Mouse (Mus musculus): ENCODE measurements at regions not wholly inside any gene's neighbourhood (a gene's known extent, or its start where the extent isn't known, plus 50 kb on each side); places are given as distances from the start of the nearest gene placed in this dataset.

DNA sequence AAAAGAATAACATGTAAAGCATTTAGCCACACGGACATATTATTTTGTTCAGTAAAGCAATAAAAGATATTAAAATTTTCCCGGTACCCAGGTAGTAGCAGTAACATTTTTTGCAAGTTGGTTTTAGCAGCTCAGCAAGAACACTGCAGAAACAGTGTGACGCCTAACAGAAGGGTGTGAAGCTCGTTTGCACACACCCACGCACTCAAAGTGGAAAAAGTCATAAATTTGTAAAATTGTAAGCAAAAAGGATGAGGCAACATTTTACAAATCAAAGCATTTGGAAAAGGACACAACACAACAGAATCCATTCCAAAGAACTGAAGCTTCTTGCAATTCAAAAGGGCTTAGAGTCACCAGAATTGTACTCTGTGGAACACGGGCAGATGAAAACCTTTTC lies 1053.6 kb upstream of the Celf2 start:
- no peak for DNase-seq (ENCODE audit: inconsistent age in 2 of 2, low spot score in 1 of 2)

DNA sequence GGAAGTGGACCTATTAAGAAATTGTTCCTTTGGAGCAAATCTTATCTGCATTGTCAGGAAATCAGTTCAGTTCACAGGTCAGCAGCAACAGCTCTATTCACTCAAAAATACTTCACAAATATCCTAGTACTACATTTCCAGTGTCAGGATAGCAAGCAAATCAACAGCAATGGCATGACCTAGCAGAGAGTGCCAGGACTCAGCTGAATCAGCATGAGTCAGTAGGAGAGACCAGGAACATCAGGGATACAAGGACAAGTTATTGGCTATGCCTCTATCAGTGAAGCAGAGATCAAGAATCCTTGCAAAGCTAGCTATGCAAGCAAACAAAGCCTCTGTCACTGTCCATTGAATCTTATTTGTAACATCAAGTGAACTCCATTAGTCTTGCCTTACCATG lies 1036.8 kb upstream of the Celf2 start:
- peak; percentile 57 to 68 for DNase-seq (ENCODE audit: inconsistent age in 2 of 2, low spot score in 1 of 2)

DNA sequence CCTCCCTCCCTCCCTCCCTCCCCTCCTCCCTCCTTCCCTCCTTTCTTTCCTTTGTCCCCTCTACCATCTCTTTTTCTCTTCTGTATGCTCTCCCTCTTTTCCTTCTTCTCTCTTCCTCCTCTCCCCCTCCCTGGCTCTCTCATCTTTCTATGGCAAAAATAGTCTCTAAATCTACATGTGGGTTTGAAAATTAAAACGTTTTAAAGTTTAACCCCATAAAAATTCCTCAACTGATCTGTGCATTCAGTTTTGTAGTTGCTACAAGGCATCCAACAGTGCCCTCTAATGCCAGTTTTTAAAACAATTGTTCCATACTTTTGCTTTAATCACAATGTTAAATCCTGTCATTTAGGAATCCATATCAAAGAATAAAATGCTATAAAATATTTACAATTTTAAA lies 1027.5 kb upstream of the Celf2 start:
- DNase-seq (ENCODE audit: inconsistent age in 2 of 2, low spot score in 1 of 2): no peak

- no peak for DNase-seq (ENCODE audit: inconsistent age in 2 of 2, low spot score in 1 of 2)
Observed at GRCm38 (mm10) chr2:8498466-8498865, 989.1 kb upstream of the Celf2 start.

GRCm38 (mm10) chr2:8477827-8478528 lies 968.6 kb upstream of the Celf2 start:
- no peak for DNase-seq (ENCODE audit: inconsistent age in 2 of 2, low spot score in 1 of 2)

DNA sequence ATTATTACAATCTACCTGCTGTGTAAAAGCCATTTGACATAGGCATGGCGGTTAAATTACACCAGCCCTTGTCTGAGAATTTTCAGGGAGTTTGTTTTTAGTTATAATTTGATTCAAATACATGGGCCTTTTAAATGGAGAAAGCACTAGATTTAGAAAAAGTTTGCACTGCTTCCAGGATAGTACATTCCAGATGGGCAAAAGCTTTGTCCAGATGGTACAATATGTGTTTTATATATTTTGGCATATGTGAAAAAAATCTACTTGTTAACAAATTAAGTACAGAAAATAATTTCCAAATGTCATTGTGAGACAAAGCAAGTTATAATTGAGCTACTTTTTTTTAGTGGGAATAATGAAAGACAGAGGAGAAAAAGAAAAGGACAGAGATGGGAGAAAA lies 961.2 kb upstream of the Celf2 start:
- no peak for DNase-seq (ENCODE audit: inconsistent age in 2 of 2, low spot score in 1 of 2)

DNA sequence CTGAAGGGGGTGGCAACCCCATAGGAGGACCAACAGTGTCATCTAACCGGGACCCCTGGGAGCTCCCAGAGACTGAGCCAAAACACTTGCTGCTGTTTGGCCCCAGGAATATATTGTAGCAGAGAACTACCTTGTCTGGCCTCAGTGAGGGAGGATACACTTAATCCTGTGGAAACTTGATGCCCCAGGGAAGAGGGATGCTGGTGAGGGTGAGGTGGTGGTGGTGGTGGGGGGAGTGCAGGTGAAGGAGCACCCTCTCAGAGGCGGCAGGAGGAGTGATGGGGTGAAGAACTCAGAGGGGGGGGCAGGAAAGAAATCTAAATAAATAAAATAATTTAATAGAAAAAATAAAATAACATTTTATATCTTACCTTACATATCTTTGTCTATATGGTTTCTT lies 959.6 kb upstream of the Celf2 start:
- DNase-seq (ENCODE audit: inconsistent age in 2 of 2, low spot score in 1 of 2): no peak

- DNase-seq (ENCODE audit: inconsistent age in 2 of 2, low spot score in 1 of 2): no peak
Observed at GRCm38 (mm10) chr2:8468351-8468750, 959.0 kb upstream of the Celf2 start.

DNA sequence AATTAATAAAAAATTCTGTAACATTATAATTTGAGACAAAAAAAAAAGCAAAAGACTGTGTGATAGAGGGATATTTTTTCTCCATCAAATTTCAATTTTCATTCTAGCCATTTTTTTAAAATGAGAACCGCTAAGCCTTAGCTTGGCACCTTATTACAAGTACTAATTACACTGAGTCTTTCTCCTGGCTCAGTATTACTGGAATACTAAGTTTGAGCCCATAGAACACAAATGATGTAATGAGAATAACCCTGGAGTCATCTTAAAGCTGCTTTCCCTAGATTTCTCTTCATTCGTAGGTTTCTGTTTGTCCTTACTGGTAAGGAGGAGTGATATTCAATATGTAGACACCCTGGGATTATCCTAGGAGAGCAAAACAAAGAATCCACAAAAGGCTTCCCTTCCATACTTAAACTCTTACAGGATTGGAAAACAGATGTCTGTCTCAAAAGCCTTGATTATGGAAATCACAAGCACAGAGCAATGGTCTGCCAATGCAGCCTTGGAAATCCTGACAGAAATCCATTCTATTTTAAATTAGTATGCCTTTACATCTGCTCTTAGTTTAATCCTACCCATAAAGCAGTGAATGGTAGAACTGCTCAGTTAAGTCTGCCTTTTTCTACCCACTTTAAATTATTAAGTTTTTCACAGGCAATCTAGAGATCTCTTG lies 958.3 kb upstream of the Celf2 start:
- DNase-seq (ENCODE audit: inconsistent age in 2 of 2, low spot score in 1 of 2): no peak

DNA sequence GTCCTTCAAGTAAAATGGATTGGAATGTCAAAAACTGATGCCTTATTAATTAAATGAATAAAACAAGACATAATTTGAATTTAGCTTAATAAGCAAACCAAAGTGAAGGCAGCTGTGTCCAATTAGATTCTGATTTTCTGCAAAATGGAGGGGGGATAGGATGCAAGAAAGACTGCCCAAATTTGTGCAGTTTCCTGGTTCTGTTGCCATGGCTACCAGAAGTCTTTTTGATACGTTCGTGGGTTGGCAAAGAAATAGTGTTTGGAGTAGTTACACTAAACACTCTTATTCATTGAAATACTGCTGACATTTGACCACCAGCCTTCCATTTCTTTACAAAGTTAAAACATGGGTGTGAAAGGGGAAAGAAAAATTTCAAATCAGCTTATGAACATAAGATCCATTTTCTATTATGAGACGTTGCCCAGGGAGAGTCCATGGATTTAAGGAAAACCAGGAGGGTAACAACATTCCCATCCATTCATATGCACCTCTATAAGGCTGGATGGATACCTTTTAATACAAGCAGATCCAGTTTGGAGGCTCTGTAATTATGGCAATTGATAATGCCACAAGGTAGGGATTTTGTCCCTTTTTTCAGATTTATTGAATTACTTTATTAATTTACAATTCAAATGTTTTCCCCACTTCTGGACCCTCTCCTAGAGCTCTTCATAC lies 943.3 kb upstream of the Celf2 start:
- DNase-seq (ENCODE audit: inconsistent age in 2 of 2, low spot score in 1 of 2): no peak

DNA sequence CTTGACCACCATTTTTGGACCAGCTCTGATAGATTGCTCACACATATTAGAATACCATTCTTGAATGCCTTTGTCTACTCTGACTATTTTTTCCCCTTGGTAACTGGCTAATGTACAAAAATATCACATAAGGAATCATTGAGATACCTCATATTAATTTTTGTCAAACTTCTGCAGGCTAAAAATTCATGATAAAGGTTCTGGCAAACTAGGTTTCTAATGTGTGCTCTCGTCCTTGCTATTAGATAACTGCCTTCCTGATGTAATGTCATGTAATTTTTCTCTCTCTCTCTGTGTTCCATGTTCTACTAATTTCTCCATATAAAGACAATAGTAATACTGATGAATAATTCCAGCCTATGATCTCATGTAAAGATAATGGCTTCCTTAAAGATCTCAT lies 931.9 kb upstream of the Celf2 start:
- no peak for DNase-seq (ENCODE audit: inconsistent age in 2 of 2, low spot score in 1 of 2)

GRCm38 (mm10) chr2:8429652-8430343 lies 920.4 kb upstream of the Celf2 start:
- no peak for DNase-seq (ENCODE audit: inconsistent age in 2 of 2, low spot score in 1 of 2)

DNA sequence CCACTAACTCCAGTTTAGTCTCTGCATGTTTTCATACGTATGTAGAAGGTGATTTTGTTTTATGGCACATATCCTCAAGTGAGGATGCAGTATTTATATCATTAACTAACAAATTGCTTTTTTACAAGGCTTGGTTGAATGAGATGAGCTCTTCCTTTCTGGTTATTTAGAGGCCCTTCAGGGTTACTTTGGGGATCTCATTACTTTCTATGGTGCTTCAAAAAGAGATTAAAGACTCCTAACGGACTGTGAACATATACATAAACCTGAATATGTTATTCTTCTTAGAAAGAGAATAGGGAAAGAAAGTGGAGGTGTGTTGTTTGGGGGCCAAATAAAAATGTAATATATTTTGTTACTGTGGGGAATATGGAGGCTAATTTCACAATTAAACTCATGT lies 918.8 kb upstream of the Celf2 start:
- no peak for DNase-seq (ENCODE audit: inconsistent age in 2 of 2, low spot score in 1 of 2)

DNA sequence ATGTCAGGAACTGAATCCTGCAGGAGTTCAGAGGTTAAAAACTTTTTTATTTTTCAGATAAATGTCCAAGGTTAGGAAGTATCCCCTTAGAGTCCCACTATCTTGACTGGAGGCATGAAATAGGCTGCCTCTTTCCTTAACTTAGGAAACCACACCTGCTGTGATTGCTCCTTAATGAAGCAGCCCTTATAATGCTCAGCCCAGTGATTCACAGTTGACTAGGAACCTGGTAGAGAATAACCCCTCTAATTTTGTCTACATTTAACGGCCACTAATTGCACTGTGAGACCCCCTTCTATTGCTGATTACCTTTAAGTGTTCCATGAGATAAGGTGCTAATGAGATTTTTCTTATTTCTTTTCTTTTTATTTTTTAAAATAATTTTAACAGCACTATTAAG lies 918.4 kb upstream of the Celf2 start:
- no peak for DNase-seq (ENCODE audit: inconsistent age in 2 of 2, low spot score in 1 of 2)

DNA sequence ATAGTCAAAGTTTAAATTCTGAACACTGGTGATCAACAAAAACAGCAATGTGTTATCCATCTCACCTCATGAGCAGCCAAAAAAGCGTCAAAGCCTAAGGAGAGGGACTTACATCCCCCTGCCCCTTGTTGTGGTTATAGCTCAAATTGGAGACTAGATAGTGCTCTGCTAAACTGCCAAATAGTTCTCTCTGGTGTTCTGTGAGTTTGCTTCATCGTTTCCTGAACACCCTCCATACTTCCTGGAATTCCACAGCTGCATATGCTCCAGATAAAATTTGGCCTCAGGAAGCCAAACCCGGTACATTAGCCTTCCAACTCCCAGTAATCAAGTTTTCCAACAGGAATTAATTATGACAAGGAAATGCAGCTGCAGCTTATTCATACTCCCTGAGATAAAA lies 906.6 kb upstream of the Celf2 start:
- no peak for DNase-seq (ENCODE audit: inconsistent age in 2 of 2, low spot score in 1 of 2)

GRCm38 (mm10) chr2:8394128-8394527 lies 884.8 kb upstream of the Celf2 start:
- DNase-seq (ENCODE audit: inconsistent age in 2 of 2, low spot score in 1 of 2): no peak

DNA sequence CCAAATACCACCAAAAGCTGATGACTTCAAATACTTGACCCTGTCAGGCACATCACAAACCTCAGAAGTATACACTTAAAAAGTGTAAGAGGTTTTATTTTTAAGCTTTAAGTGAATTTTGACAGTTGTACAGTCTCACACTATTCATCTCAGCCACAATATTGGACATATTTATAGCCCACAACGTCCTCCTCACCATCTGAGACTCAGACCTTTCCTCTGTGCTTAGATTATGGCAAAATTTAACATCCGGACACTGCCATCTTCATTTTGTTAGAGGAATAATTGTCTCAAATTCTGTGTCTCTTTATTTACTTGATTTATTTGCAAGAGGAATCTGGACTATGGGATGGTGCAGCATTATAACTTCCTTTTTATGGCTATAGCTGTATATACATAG lies 880.2 kb upstream of the Celf2 start:
- DNase-seq (ENCODE audit: inconsistent age in 2 of 2, low spot score in 1 of 2): no peak

GRCm38 (mm10) chr2:8380246-8380645 lies 870.9 kb upstream of the Celf2 start:
- DNase-seq (ENCODE audit: inconsistent age in 2 of 2, low spot score in 1 of 2): peak in 1 of 2 experiments; percentile 17

DNA sequence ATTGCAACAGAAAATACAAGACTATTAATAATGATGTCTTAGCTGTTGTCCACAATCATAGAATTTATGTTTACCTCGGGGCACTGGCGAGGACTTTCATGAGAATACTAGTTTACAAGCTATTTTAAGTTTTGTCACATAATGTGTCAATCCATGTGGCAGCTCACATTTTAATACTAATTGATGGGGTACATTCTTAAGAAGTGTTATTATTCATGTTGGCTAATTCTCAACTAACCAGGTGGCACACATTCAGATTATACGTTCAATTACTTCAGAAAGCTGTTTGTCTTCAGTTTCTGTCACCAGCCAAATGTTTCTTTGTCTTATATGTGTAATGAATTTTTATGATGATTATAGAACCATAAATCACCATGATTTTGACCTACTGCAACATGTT lies 870.2 kb upstream of the Celf2 start:
- no peak for DNase-seq (ENCODE audit: inconsistent age in 2 of 2, low spot score in 1 of 2)

GRCm38 (mm10) chr2:8347867-8348266 lies 838.5 kb upstream of the Celf2 start:
- DNase-seq (ENCODE audit: inconsistent age in 2 of 2, low spot score in 1 of 2): no peak

GRCm38 (mm10) chr2:8344748-8345147 lies 835.4 kb upstream of the Celf2 start:
- no peak for DNase-seq (ENCODE audit: inconsistent age in 2 of 2, low spot score in 1 of 2)

DNA sequence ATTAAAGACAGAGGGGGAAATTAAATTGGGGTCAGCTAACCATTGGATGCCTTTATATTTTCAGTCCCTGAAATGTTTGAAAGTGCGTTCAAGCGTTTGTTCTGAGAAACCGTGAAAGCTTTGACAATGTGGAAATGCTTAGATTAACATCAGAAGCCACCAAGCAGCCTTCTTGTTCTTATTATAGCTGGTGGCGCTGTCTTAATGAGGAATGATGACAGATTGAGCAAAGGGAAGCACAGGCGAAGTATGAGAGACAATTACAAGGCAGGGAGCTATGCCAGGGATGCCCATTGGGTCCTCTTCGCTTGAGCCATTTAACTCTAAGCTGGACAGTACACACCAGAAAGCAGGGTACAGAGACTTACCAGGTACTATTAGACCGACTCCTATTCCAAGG lies 828.9 kb upstream of the Celf2 start:
- no peak for DNase-seq (ENCODE audit: inconsistent age in 2 of 2, low spot score in 1 of 2)
